Mouse (Mus musculus) cerebral cortex, adult 2 months (tissue): ENCODE results near the gene Zrsr1.

Source experiments
- WGBS: fragments of 180-500 bp; shearing (Covaris S2); methylation state at CpG from one replicate; pipeline ENCODE4 v1.1.7; 2018; 5-methylcytosine and 5-hydroxymethylcytosine counted together

Zrsr1 gene

DNA sequence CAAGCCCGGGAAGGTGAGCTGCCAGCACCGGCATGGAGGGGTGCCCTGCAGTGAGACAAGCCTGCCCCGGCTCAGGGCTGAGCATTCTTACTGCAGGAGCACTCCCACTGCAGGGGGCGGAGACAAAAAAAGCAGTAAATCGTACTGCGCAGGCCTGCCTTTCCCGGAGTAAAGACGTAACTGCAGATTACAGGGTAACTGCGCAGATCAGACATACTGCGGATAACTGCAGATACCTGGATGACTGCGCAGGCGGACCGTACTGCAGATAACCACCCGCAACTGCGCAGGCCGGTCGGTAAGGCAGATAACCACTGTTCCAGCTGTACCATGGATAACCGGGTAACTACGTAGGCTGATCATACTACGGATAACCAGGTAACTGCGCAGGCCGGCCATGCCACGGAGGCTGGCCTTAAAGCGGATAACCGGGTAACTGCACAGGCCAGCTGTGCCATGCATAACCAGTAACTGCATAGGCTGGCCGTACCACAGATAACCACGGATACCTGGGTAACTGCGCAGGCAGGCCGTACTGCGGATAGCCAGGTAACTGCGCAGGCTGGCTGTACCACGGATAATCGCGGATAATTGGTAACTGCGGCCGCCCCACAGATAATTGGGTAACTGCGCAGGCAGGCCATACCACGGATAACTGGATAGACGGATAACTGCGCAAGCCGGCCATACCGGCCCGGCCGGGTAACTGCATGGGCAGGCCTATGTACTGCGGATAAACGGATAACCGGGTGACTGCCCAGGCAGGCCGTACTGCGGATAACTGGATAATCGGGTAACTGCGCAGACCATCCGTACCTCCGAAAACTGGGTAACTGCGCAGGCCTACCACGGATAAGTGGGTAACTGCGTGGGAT lies at the start of gene Zrsr1:
TSS of gene Zrsr1 (plus strand) at position 171 of the 875 bp plus-strand sequence.
- 54% methylated on average over 56 of the region's 56 CpGs for WGBS

DNA sequence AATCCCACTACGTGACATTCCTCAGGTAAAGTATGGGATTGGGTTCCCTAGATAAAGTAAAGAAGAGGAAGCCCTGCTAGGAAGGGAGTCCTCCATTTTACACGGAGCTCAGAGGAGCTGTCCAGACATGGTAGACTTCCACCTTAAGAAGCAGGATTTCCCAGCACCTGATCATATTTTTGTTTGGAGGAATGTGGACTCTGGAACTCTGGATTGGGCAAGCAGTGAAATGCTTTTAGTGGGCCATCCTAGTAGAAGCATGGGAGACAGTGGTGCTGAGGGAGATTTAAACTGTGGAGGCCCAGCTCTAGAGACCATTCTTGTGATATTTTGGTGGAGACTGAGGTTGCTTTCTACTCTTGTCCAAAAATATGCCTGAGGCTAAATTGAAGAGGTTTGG lies 49.3 kb upstream of the Zrsr1 start:
- WGBS: 94% methylated on average over 2 of the region's 2 CpGs

DNA sequence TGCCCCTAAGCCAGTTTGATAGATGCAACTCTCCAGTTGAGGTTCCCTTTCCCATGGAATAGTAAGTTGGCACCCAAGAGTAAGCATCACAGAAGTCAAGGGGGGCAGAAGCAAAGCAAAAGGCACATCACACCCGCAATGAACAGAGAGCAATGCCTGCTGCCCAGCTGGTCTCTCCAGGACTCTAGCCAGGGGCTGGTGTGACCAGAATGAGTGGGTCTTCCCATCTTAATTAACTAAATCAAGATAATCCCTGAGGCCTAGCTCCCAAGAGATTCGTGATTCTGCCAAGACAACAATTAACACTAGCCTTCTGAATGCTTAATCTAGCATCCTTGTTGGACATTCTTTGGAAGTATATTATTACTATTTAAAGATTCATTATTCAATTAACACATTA lies 48.2 kb upstream of the Zrsr1 start:
- WGBS: 67% methylated on average over 2 of the region's 2 CpGs

DNA sequence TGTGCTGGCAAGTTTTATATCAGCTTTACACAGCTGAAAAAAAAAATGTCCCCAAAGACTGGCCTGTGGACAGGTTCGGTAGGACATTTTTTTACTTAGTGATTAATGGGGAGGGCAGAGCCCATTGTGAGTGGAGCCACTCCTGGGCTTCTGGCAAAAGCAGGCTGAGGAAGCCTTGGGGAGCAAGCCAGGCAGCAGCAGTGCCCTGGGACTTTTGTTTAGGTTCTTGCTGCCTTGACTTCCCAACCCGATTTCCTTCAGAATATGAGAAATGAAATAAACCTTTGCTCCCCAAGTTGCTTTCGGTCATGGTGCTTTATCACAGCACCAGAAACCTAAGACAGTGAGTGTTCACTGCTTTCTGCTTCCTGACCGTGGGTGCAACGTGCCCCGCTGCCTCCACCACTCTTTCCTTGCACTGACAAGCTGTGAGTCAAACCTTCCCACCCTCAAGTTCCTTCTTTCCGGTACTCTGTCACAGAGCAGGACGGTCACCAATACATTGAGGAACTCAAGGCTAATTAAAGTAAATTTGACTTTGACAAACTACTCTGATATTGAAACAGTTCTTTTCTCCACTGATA lies 43.1 kb upstream of the Zrsr1 start:
- WGBS: 65% methylated on average over 8 of the region's 8 CpGs

DNA sequence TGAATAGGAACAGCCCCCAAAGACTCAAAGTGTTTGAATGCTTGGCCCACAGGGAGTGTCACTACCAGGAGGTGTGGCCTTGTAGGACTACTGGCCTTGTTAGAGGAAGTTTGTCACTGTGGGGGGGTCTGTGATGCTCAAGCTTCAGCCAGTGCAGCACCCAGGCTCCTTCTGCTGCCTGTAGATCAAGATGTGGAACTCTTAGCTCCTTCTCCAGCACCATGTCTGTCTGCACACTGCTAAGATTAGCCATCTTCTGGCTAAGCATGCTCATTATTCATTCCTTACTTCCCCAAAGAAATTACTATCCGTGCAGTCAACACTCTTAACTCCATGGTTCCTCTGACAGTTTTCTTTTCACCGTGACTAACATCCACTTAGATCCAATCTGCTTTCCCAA lies 41.7 kb upstream of the Zrsr1 start:
- 48% methylated on average over 2 of the region's 2 CpGs for WGBS

DNA sequence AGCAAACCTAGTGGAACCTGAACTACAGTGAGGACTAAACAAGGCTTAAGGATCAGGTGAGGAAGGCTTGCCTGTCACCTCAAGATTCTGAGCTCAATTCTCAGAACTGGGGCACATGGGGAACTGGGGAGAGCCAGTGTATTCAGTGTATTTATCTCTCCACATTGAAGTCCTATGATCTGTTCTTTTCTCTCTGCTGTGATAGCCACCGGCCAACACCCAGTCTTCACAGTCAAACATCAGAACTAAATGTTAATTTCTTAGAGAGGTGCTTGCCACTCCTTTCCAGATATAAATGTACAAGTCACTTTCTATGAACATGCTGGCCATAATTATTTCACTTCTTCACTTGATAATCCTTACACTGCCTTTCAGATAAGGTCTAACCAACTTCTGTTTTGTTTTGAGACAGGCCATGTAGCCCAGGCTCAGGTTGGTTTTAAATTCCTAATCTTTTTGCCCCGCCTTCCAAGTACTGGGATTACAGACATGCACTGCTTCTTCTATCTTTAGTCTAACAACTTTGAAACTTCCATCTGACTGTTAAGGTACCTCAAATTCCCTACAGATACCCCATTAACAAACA lies 40.4 kb upstream of the Zrsr1 start:
- WGBS: 94% methylated on average over 2 of the region's 2 CpGs

DNA sequence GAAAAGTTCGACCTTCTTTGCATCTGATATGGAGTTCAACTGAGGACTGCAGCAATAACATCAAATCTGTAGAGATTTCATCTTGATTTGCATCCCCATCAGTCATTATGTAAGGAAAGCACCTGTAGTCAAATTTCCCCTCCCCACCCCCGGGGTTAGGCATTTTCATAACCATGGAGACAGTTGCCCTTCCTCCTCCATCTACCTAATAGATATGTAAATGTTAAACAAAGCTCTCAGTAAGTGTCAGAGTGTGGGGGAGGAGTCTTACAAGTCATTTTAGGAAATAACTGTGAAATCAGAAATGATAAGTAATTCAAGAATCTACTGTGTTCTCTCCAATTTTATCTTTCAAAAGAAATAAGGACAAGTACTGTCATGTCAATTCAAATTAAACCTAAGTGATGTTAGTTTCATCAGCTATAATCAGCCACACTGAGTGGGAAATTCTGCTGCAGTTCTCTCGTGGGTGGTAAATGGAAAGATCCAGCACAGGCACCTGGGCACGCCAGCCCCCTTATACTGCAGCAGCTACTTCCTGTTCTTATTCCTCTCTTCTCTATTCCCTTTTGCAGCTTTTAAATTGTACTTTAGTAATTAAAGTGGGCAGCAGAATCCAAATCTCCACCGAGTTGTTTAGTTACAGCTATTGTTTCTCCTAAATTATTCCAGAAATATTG lies 35.2 kb upstream of the Zrsr1 start:
- WGBS: 47% methylated on average over 5 of the region's 5 CpGs

DNA sequence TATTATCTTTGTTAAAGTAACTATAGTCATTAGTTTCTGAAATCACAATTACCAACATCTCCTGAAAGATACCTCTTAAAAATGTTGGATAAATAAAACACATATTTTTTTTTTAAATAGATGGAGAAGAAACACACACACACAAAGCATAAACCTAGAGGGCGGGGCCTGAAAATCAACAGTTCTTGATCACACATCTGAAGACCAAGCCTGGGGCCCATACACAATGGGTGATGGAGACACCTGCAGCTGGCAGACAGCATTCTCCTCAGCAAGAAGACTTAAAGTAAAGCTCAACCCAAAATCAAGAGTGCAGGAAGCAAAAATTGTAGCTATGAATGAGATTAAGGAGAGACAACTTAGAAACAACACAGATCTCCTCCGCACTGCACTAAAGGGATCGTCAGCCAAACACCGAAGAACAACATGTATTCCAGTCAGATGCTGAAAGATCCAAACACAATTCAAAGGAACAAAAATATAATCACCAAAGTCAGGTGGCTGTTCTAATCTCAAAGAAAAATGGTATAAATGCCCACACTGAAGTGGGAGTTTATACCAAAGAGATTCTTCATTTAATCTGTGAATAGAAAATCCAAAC lies 34.0 kb upstream of the Zrsr1 start:
- 79% methylated on average over 4 of the region's 4 CpGs for WGBS

DNA sequence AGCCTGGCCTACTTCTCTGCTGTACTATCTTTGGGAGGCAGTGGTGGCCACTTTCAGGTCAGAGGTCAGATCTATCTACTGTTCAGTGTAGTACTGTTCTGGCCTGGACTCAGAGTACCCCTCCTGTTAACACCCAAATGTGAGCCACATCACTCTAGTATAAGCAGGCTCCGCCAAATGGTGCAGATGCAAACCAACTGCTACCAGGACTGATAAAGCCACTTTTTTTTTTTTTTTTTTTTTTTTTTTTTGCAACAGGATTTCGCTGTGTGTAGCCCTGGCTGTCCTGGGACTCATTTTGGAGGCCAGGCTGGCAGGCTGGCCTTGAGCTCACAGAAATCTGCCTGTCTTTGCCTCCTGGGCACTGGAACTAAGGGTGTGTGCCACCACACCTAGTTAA lies 32.8 kb upstream of the Zrsr1 start:
- 91% methylated on average over 2 of the region's 2 CpGs for WGBS

DNA sequence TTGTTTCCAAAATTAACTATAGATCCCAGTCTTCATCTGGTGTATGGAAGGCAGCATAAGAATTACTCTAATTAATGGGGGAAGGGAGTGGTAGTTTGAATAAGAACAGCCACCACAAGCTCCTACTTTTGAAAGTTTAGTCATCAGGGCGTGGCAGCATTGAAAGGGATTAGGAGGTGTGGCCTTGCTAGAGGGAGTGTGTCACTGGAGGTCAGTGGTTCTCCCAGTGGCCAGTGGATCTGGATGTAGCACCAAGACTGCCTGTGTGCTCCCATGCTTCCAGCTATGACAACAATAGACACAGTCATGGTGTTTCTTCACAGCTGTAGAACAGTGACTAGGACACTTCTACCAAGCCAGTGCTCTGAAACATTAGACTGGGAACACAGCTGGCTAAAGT lies 22.7 kb upstream of the Zrsr1 start:
- WGBS: 100% methylated on average over 1 of the region's 1 CpGs

DNA sequence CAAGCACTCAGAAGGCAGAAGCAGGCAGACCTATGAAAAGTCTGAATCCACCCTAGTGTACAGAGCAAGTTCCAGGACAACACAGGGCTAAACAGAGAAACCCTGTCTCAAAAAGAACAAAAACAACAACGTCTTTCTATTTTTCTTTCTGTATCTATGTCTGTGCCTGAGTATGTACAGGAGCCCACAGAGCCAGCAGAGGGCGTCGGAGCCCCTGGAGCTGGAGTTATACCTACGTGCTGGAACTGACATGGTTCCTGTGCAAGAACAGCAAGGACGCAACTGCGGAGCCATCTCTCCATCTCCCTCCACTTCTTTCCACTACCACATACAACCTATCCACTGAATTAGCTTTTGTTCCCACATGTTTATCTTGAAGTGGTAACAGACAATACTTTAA lies 21.7 kb upstream of the Zrsr1 start:
- 90% methylated on average over 6 of the region's 6 CpGs for WGBS

DNA sequence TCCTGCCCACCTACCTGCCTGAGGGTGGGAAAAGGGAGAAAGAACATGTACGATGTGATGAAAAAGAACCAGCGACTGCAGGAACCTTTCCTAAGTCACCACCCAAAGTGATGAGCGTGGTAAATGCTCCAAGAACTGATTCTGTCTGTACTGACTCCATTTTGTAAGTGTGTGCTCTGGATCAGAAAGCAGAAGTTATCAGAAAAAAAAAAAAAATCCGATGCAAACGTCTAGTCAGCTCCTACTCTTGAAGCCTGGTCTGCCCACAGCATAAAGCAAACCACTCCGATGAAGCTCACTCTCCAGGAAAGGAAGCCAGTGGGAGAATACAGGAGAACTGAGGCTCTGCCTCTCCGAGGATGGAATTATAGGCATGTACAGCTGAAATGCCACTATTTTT lies 19.1 kb upstream of the Zrsr1 start:
- WGBS: 81% methylated on average over 7 of the region's 7 CpGs

DNA sequence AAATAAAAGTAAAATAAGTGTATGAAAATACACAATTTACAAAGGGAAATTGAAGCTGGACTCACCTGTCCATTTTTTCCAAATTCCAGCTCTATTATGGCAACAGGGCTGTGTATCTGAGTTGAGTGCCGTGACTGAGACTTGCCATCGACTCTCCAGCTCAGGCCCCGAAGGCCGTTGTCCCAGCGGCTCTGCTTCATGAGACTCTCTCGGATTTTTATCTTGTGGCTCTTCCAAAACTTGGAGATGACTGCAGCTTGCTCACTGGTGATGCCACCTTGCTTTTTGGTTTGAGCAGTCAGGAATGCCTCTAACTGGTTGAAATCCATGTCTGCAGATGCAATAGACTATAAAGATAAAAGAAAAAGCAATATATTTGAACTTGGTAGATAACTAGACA lies 15.5 kb upstream of the Zrsr1 start:
- 97% methylated on average over 6 of the region's 6 CpGs for WGBS

DNA sequence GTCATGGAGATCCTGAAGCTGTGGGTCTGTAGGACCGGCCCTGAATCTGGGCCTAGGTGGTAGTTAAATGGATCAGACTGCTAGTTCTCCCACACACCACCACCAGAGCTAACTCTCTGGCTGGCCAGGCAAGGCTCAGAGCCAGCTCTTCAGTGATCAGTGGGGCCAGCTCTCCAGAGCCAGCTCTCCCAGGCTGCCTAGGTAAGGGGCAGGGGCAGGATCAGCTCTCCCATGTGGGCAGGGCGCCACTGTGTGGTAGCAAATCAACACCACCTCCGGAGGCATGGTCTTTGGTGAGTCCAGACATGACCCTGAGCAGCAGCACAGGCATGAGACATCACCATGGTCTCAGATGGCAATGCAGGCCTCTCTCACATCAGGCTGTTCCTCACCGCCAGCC lies 15.0 kb upstream of the Zrsr1 start:
- 60% methylated on average over 4 of the region's 4 CpGs for WGBS

DNA sequence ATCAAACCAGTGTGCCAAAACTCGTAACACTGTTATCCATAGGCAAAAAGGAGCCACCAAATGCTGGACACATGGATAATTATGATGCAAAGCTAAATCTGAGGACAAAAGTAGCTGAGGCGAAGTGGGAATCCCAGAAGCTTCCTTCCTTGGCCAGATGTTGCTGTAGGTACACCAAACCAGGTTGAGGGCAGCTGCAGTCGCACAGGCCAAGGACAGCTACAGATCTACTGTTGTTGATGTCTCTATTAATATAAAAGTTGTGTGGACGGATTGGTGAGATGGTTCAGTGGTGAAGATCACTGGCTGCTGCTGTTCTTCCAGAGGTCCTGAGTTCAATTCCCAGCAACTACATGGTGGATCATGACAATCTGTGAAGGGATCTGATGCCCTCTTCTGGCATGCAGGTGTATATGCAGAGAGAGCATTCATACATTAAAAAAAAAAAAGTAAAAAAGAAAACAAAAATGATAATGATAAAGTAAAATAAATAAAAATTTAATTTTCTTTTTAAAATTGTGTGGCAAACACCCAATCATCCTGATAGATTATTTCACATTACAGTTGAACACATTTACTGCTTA lies 13.9 kb upstream of the Zrsr1 start:
- WGBS: 97% methylated on average over 4 of the region's 4 CpGs

DNA sequence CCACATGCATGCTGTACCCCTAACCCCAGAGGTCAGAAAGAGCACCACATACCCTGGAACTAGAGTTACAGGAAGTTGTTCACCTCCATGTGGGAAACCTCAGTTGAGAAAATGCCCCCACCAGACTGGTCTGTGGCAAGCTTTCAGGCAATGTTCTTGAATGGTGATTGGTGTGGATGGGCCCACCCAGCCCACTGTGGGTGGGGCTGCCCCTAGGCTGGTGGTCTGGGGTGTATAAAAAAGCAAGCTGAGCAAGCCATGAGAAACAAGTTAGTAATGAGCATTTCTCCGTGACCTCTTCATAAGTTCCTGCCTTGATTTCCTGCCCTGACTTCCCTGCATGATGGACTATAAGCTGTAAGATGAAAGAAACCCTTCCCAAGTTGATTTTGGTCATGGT lies 9.7 kb upstream of the Zrsr1 start:
- WGBS: 87% methylated on average over 1 of the region's 1 CpGs

DNA sequence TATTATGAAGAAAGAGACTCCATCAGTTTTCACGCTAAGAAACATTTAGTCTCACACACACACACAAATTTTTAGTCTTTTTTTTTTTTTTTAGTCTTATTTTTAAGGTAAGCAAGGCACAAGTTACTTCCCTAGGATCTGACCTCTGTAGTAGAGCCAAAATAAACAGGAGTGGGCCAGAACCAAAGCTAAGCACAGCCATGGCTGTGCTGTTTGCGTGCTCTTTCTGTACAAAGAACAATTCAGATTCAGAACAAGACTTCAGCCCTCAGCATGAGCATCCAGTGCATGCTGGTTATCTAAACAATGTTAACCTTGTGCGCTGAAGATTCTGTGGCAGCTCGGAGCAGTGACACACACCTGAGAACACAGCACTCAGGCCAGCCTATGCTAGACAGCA lies 7.4 kb upstream of the Zrsr1 start:
- 71% methylated on average over 4 of the region's 4 CpGs for WGBS

DNA sequence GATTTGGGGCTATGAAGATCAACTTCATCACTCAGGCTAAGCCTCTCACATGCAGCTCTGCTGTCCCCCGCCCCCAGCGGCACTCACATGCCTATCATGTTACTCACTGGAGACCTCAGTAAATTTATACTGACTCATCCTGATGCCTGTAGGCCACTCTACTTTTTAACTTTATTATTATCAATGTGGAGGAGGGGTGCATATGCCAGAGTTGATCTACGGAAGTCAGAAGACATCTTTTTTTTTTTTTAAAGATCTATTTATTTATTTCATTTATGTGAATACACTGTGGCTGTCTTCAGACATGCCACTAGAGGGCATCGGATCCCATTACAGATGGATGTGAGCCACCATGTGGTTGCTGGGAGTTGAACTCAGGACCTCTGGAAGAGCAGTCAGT lies 6.3 kb upstream of the Zrsr1 start:
- WGBS: 85% methylated on average over 4 of the region's 4 CpGs

DNA sequence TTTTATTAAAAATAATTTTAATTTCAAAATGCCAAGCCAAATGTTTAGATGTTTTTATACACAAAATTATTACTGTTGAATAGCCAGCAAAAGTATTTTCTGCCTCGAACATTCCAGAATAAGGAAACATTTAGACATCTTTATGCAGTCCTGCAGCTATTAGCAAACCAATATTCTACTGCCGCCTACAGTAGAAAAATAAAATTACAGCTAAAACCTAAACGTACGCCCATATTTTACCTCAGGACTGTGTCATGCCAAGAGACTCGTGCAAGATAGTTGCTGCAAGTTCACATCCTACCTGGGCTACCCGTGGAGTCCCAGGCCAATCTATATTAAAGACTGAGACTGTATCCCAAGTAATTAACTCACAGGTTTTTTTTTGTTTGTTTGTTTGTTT lies 2.3 kb upstream of the Zrsr1 start:
- 27% methylated on average over 6 of the region's 6 CpGs for WGBS

DNA sequence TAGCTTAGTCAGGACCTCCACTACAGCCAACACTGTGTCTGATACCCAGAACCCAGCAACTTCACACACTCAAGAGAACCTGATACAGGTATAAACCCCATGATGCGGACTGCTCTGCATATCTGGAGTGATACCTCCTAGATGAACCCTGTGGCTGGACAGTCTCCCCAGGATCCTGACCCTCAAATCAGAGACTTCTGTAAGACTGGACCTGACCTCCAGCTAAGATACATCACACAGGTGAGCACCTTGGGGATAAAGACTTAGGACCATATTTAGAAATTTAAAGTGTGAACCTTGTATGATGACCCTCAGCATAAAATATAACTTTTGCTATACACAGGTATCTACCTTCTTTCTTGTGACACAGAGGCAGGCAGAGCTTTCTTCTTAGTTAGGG lies 1.3 kb upstream of the Zrsr1 start:
- 100% methylated on average over 1 of the region's 1 CpGs for WGBS

DNA sequence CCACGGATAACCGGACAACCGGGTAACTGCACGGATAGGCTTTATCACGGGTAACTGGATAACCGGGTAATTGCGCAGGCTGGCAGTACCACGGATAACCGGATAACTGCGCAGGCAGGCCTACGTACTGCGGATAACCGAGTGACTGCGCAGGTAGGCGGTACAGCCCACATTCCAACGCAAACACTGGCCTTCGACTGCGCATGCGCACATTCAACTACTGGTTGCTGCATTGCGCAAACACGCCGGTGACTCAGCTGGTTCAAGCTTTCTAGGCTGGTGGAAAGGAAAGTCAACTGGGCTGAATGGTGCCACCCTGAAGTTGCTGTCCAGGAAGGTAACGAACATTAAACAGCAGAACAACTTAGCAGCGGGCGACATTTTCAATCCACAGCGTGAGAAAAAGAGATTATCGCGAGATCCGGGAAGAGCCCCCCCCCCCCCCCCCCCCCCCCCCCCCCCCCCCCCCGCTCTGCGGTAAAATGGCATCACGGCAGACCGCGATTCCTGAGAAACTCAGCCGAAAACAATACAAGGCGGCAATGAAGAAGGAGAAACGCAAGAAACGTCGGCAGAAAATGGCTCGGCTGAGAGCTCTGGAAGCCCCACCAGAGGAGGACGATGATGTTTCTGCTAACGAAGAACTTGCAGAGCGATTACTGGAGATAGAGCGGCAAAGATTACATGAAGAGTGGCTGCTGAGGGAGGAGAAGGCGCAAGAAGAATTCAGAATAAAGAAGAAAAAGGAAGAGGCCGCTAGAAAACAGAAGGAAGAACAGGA lies 1.1 kb downstream of the Zrsr1 start:
- 46% methylated on average over 44 of the region's 46 CpGs for WGBS
